Mouse (Mus musculus) forebrain, embryonic 15.5 days (tissue): Measurements from ENCODE around the gene Gm2035. TPM values are rescaled to one million over a fixed set of nuclear protein-coding genes. Genes with fewer than 3 reads are reported as not detected.
"Not testable (repeated sequence)": the region's sequence is repeated elsewhere in the genome, so short reads cannot be mapped to it uniquely, and the experiment has no call there.

Source experiments
- ATAC-seq: fragments of 200-750 bp; cut with Nextera tagmentation; replicated peaks from 2 replicates; pipeline ENCODE4 v1.8.0; 2017; ENCODE audit warnings: mild to moderate bottlenecking, moderate TSS enrichment, moderate library complexity
- H3K27ac ChIP-seq: fragments of 300-500 bp; sonication (generic); replicated peaks from 2 replicates; pipeline ENCODE4 v1.5.1; 2015; ENCODE audit warnings: mild to moderate bottlenecking, inconsistent platforms
- H3K27me3 ChIP-seq: fragments of 300-500 bp; sonication (generic); 2 replicates; pipeline ENCODE4 v1.6.1; 2015; ENCODE audit warnings: inconsistent platforms
- H3K36me3 ChIP-seq: fragments of 300-500 bp; sonication (generic); 2 replicates; pipeline ENCODE4 v1.6.1; 2015; ENCODE audit warnings: mild to moderate bottlenecking, inconsistent platforms
- H3K4me1 ChIP-seq: fragments of 300-500 bp; sonication (generic); 2 replicates; pipeline ENCODE4 v1.6.1; 2015; ENCODE audit warnings: inconsistent platforms
- H3K4me2 ChIP-seq: fragments of 300-500 bp; sonication (generic); replicated peaks from 2 replicates; pipeline ENCODE4 v1.6.1; 2015; ENCODE audit warnings: mild to moderate bottlenecking, inconsistent platforms
- H3K4me3 ChIP-seq: fragments of 300-500 bp; sonication (generic); 2 replicates; pipeline ENCODE4 v1.5.1; 2015; ENCODE audit warnings: mild to moderate bottlenecking, inconsistent platforms
- H3K9ac ChIP-seq: fragments of 300-500 bp; sonication (generic); replicated peaks from 2 replicates; pipeline ENCODE4 v1.6.1; 2015; ENCODE audit warnings: mild to moderate bottlenecking, inconsistent platforms
- H3K9me3 ChIP-seq: fragments of 300-500 bp; sonication (generic); 2 replicates; pipeline ENCODE4 v1.6.1; 2016; ENCODE audit warnings: inconsistent platforms
- WGBS: fragments of 180-500 bp; shearing (Covaris S2); methylation state at CpG from one replicate; pipeline ENCODE4 v1.1.7; 2015; ENCODE audit warnings: mixed read lengths; 5-methylcytosine and 5-hydroxymethylcytosine counted together
- polyA plus RNA-seq: library from polyadenylated mRNA; unstranded; fragments of >200 nt; fragmentation: Nextera tagmentation; extraction: Ambion mirVana; gene quantifications from 2 replicates; pipeline ENCODE4 v1.2.1, GENCODE M21; 2015

Gm2035 gene
- not detected in 2 replicates for polyA plus RNA-seq

GRCm38 (mm10) chr12:87919721-87920120 lies at the start of gene Gm2035:
Gene Gm2035 (minus strand): TSS chr12:87919857.
- H3K9me3 ChIP-seq, H3K4me3 ChIP-seq, ATAC-seq, H3K4me2 ChIP-seq, H3K9ac ChIP-seq, H3K27ac ChIP-seq, H3K36me3 ChIP-seq, H3K4me1 ChIP-seq, H3K27me3 ChIP-seq: not testable (repeated sequence)
- 86% methylated on average over 2 of the region's 2 CpGs for WGBS

- not testable (repeated sequence) for H3K4me2 ChIP-seq, H3K27me3 ChIP-seq, ATAC-seq, H3K4me3 ChIP-seq, H3K27ac ChIP-seq, H3K9ac ChIP-seq, H3K36me3 ChIP-seq, H3K4me1 ChIP-seq, H3K9me3 ChIP-seq
- 89% methylated on average over 2 of the region's 2 CpGs for WGBS
These were observed 34.1 kb upstream of the Gm2035 start, which contains the start of gene Gm2042 for GRCm38 (mm10) chr12:87953780-87954179. Gene Gm2042 (plus strand): TSS chr12:87954080.

- H3K9ac ChIP-seq, H3K9me3 ChIP-seq, H3K4me1 ChIP-seq, H3K27me3 ChIP-seq, H3K27ac ChIP-seq, H3K4me2 ChIP-seq, ATAC-seq, H3K36me3 ChIP-seq, H3K4me3 ChIP-seq: not testable (repeated sequence)
- 92% methylated on average over 1 of the region's 1 CpGs for WGBS
These were observed 24.6 kb downstream of the Gm2035 start, which contains the start of gene Gm2022 for GRCm38 (mm10) chr12:87895070-87895469. Gene Gm2022 (plus strand): TSS chr12:87895370.

- not testable (repeated sequence) for H3K27ac ChIP-seq, ATAC-seq, H3K4me1 ChIP-seq, H3K9me3 ChIP-seq, H3K4me2 ChIP-seq, H3K9ac ChIP-seq, H3K4me3 ChIP-seq, H3K36me3 ChIP-seq, H3K27me3 ChIP-seq
- 90% methylated on average over 5 of the region's 5 CpGs for WGBS
These were observed 45.9 kb downstream of the Gm2035 start, which contains the start of gene Gm2016 for GRCm38 (mm10) chr12:87873772-87874171. Gene Gm2016 (plus strand): TSS chr12:87874072.

Other genes with a start within 250 kb of the Gm2035 start
- gene Gm21319, start 144.1 kb downstream of the Gm2035 start, polyA plus RNA-seq, result not detected in 2 replicates
- not detected in 2 replicates for gene Gm21936, start 124.3 kb downstream of the Gm2035 start, polyA plus RNA-seq
- gene BB287469, start 103.3 kb downstream of the Gm2035 start, polyA plus RNA-seq, result not detected in 2 replicates
- gene Gm2001, start 77.5 kb downstream of the Gm2035 start, polyA plus RNA-seq, result not detected in 2 replicates
- gene Gm2016, start 45.8 kb downstream of the Gm2035 start, polyA plus RNA-seq, result not detected in 2 replicates
- gene Gm2022, start 24.5 kb downstream of the Gm2035 start, polyA plus RNA-seq, result not detected in 2 replicates
- not detected in 2 replicates for gene Gm2042, start 34.2 kb upstream of the Gm2035 start, polyA plus RNA-seq
- gene Gm2075, start 92.0 kb upstream of the Gm2035 start, polyA plus RNA-seq, result not detected in 2 replicates
- not detected in 2 replicates for gene Gm6803, start 98.9 kb upstream of the Gm2035 start, polyA plus RNA-seq
- gene Gm2056, start 107.1 kb upstream of the Gm2035 start, polyA plus RNA-seq, result not detected in 2 replicates
- gene Gm16368, start 163.8 kb upstream of the Gm2035 start, polyA plus RNA-seq, result not detected in 2 replicates